Mouse (Mus musculus) forebrain, embryonic 11.5 days (tissue): Measurements from ENCODE around the gene Lrp6. TPM values are rescaled to one million over a fixed set of nuclear protein-coding genes. Genes with fewer than 3 reads are reported as not detected.

Source experiments
- ATAC-seq: fragments of 200-750 bp; cut with Nextera tagmentation; replicated peaks from 2 replicates; pipeline ENCODE4 v1.8.0; 2017; ENCODE audit warnings: moderate TSS enrichment; ENCODE audit not compliant: low FRiP score
- DNase-seq: peaks from one replicate; pipeline ENCODE4 v3.0.0-alpha.2; 2017; ENCODE audit warnings: low spot score
- H3K27ac ChIP-seq: fragments of 300-500 bp; sonication (generic); 2 replicates; pipeline ENCODE4 v1.5.1; 2014; ENCODE audit warnings: low read depth, low read length
- H3K27me3 ChIP-seq: fragments of 300-500 bp; sonication (generic); 2 replicates; pipeline ENCODE4 v1.6.1; 2014; ENCODE audit warnings: mild to moderate bottlenecking, low read length, mixed read lengths; ENCODE audit not compliant: control insufficient read depth, insufficient read depth
- H3K36me3 ChIP-seq: fragments of 300-500 bp; sonication (generic); 2 replicates; pipeline ENCODE4 v1.6.1; 2014; ENCODE audit warnings: mild to moderate bottlenecking, low read length, moderate library complexity, mixed read lengths; ENCODE audit not compliant: control insufficient read depth, insufficient read depth
- H3K4me1 ChIP-seq: fragments of 300-500 bp; sonication (generic); replicated peaks from 2 replicates; pipeline ENCODE4 v1.6.1; 2014; ENCODE audit warnings: low read length, mixed read lengths; ENCODE audit not compliant: control insufficient read depth, insufficient read depth
- H3K4me2 ChIP-seq: fragments of 300-500 bp; sonication (generic); 2 replicates; pipeline ENCODE4 v1.6.1; 2014; ENCODE audit warnings: low read depth, mild to moderate bottlenecking, low read length, moderate library complexity, mixed read lengths; ENCODE audit not compliant: severe bottlenecking
- H3K4me3 ChIP-seq: fragments of 300-500 bp; sonication (generic); 2 replicates; pipeline ENCODE4 v1.5.1; 2014; ENCODE audit warnings: low read depth, low read length
- H3K9ac ChIP-seq: fragments of 300-500 bp; sonication (generic); 2 replicates; pipeline ENCODE4 v1.6.1; 2014; ENCODE audit warnings: low read length
- H3K9me3 ChIP-seq: fragments of 300-500 bp; sonication (generic); 2 replicates; pipeline ENCODE4 v1.6.1; 2016; ENCODE audit warnings: low read length, mixed read lengths; ENCODE audit not compliant: control insufficient read depth
- WGBS: fragments of 180-500 bp; shearing (Covaris S2); extraction: QIAGEN DNeasy Blood & Tissue Kit; methylation state at CpG from one replicate; pipeline ENCODE4 v1.1.7; 2014; 5-methylcytosine and 5-hydroxymethylcytosine counted together
- polyA plus RNA-seq: library from polyadenylated mRNA; unstranded; fragments of >200 nt; fragmentation: Nextera tagmentation; extraction: Ambion mirVana; gene quantifications from 2 replicates; pipeline ENCODE4 v1.2.1, GENCODE M21; 2014

The Lrp6 gene
- polyA plus RNA-seq, 1 experiment from 2014 or later: 32.5 TPM

- Histone ChIP-seq H3K36me3 (no peaks in the 10 kb centered on the region), H3K4me1 (no peaks in the 10 kb centered on the region), H3K9ac (no peak overlapping the region), H3K27me3 (no peaks in the 10 kb centered on the region), H3K9me3 (no peaks in the 10 kb centered on the region), H3K4me2 (no peak overlapping the region), H3K4me3 (no peak overlapping the region), H3K27ac (no peak overlapping the region)
- ATAC-seq: no peak
- DNase-seq: no peak
- 88% methylated on average over 3 of the region's 3 CpGs for WGBS
These were observed 33.7 kb downstream of the Lrp6 start for GRCm38 (mm10) chr6:134533021-134533420.

GRCm38 (mm10) chr6:134531950-134532349, 34.8 kb downstream of the Lrp6 start:
- no peak for ATAC-seq
- no peak overlapping the region for H3K4me3 ChIP-seq
- WGBS: 67% methylated on average over 1 of the region's 1 CpGs
- H3K4me1 ChIP-seq: 0 out of 2 replicates have a peak, but pooled peaks cover 2% of the 10 kb centered on the region
- no peaks in the 10 kb centered on the region for H3K36me3 ChIP-seq
- no peak overlapping the region for H3K27ac ChIP-seq
- no peak overlapping the region for H3K9ac ChIP-seq
- no peak overlapping the region for H3K4me2 ChIP-seq
- no peak for DNase-seq
- H3K9me3 ChIP-seq: no peaks in the 10 kb centered on the region
- no peaks in the 10 kb centered on the region for H3K27me3 ChIP-seq

- Histone ChIP-seq H3K4me3 (no peak overlapping the region), H3K27me3 (no peaks in the 10 kb centered on the region), H3K27ac (no peak overlapping the region), H3K4me1 (0 out of 2 replicates have a peak, but pooled peaks cover 3% of the 10 kb centered on the region), H3K9ac (no peak overlapping the region), H3K36me3 (no peaks in the 10 kb centered on the region), H3K4me2 (no peak overlapping the region), H3K9me3 (no peaks in the 10 kb centered on the region)
- DNase-seq: no peak
- 95% methylated on average over 4 of the region's 4 CpGs for WGBS
- ATAC-seq: no peak
These were observed 37.4 kb downstream of the Lrp6 start for GRCm38 (mm10) chr6:134529340-134529739.

DNA sequence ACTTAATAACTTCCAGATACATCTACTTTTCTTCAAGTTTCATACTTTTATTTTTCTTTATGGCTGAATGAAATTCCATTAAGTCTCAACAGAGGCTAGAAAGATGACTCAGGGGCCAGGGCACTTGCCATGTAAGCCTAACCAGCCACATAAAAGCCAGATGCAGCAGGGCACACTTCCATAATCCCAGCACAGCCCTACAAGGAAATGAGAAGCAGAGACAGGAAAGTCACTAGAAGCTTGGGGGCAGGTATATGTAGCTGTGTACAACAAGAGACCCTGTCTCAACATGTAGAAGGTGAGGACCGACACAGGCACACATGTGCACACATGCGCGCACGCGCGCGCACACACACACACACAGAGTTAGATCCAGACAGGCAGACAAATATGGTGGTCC, 38.4 kb downstream of the Lrp6 start:
- H3K27ac ChIP-seq: no peak overlapping the region

GRCm38 (mm10) chr6:134527596-134528128, 39.1 kb downstream of the Lrp6 start:
- no peak overlapping the region for H3K9ac ChIP-seq
- DNase-seq (no peak), ATAC-seq (no peak)
- H3K4me1 ChIP-seq: 0 out of 2 replicates have a peak, but pooled peaks cover 3% of the 10 kb centered on the region
- no peaks in the 10 kb centered on the region for H3K36me3 ChIP-seq
- H3K4me3 ChIP-seq: no peak overlapping the region
- no peaks in the 10 kb centered on the region for H3K27me3 ChIP-seq
- no peaks in the 10 kb centered on the region for H3K9me3 ChIP-seq
- 49% methylated on average over 6 of the region's 6 CpGs for WGBS
- H3K27ac ChIP-seq: no peak overlapping the region
- no peak overlapping the region for H3K4me2 ChIP-seq

More for the DNA sequence above, 38.4 kb downstream of the Lrp6 start:
- no peak for DNase-seq
- Histone ChIP-seq H3K4me3 (no peak overlapping the region), H3K36me3 (no peaks in the 10 kb centered on the region), H3K27me3 (no peaks in the 10 kb centered on the region), H3K9ac (no peak overlapping the region), H3K4me1 (0 out of 2 replicates have a peak, but pooled peaks cover 3% of the 10 kb centered on the region), H3K4me2 (no peak overlapping the region), H3K9me3 (no peaks in the 10 kb centered on the region)
- WGBS: 96% methylated on average over 7 of the region's 7 CpGs
- ATAC-seq: no peak

DNA sequence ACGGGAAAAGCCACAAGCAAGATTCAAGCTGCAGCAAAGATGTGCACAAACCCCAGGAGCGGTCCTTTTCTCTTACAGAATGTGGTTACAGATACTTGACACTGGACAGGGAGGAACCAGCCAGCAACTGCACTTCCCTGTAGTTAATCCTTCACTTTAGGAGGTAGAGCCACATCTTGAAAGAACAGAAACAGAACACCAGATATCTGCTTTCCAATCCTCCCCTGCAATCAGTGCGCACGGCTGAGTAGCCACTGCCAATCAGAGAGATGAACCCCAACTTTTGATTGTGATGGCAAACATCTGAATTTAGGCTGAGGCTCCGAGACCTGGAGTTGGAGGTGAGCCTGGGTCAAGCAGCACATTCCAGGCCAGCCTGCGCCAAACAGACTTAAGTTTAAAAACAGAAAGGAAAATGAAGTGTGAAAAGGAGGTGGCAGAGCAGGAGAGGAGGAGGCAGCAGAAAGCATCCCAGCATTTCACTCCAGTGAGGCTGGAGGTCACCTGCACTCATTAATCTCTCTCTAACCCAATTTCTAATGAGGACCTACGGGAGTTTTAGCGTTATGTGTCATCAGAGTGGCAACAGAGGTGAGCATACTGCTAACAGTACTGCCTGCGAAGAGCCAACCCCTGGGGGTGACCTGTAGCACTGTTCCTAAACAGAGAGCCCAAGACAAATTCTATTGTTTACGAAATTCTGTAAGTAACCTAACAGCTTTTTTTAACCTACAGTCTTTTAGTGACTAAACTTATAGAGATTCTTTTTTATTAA, 39.8 kb downstream of the Lrp6 start:
- no peak for DNase-seq
- Histone ChIP-seq H3K9ac (no peak overlapping the region), H3K4me1 (0 out of 2 replicates have a peak, but pooled peaks cover 3% of the 10 kb centered on the region), H3K27me3 (no peaks in the 10 kb centered on the region), H3K9me3 (no peaks in the 10 kb centered on the region), H3K4me2 (no peak overlapping the region), H3K36me3 (no peaks in the 10 kb centered on the region), H3K4me3 (no peak overlapping the region), H3K27ac (no peak overlapping the region)
- no peak for ATAC-seq
- 72% methylated on average over 10 of the region's 10 CpGs for WGBS

DNA sequence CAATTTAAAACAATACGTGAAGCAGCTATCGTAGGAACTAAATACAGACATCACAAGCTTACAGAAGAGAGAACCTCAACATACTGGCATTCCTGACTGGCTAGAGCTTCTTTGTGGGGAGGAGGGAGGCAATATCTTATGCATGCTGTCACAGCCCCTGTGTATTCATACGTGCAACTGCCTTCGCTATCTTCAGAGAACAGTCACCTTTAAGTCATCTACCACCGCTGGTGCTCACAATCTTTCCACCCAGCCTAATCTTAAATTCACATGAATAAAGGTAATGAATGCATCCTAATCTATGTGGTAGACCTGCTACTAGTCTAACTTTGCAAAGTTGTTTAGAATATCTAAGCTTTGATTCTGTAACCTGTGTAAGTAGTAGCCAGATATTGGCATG, 40.5 kb downstream of the Lrp6 start:
- no peak for DNase-seq
- Histone ChIP-seq H3K4me3 (no peak overlapping the region), H3K36me3 (no peaks in the 10 kb centered on the region), H3K9me3 (no peaks in the 10 kb centered on the region), H3K4me2 (no peak overlapping the region), H3K27me3 (no peaks in the 10 kb centered on the region), H3K27ac (no peak overlapping the region), H3K4me1 (0 out of 2 replicates have a peak, but pooled peaks cover 3% of the 10 kb centered on the region), H3K9ac (no peak overlapping the region)
- no peak for ATAC-seq
- WGBS: 93% methylated on average over 5 of the region's 5 CpGs

DNA sequence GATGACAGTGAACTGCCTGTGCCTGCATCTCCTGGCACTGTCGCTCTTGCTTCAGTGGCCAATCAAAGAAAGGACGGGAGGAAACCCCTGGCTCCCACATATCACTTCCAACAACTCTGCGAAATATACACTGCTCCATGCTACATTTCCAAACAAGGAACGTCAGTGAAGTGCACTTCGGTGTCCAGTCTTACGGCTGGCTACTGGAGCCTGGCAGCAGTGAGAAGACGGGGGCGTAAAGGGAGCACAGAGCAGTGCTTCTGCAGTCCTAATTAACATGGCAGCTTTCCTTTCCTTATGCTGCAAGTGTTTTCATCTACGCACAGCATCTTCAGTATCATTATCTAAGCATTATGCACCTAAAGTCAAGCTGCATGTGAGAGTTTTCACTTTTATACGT, 45.4 kb downstream of the Lrp6 start:
- H3K27ac ChIP-seq: no peak overlapping the region; the same call in 1 of the 2 replicates
- DNase-seq (no peak), ATAC-seq (no peak)
- no peak overlapping the region for H3K9ac ChIP-seq
- 91% methylated on average over 10 of the region's 10 CpGs for WGBS
- H3K4me1 ChIP-seq: no peaks in the 10 kb centered on the region
- H3K27me3 ChIP-seq: no peaks in the 10 kb centered on the region
- H3K4me3 ChIP-seq: no peak overlapping the region
- H3K9me3 ChIP-seq: no peaks in the 10 kb centered on the region
- no peak overlapping the region for H3K4me2 ChIP-seq
- H3K36me3 ChIP-seq: no peaks in the 10 kb centered on the region

- Histone ChIP-seq H3K4me2 (no peak overlapping the region), H3K9me3 (no peaks in the 10 kb centered on the region), H3K27ac (no peak overlapping the region), H3K4me1 (no peaks in the 10 kb centered on the region), H3K4me3 (no peak overlapping the region), H3K9ac (no peak overlapping the region), H3K36me3 (no peaks in the 10 kb centered on the region), H3K27me3 (no peaks in the 10 kb centered on the region)
- WGBS: 72% methylated on average over 3 of the region's 3 CpGs
- ATAC-seq (no peak), DNase-seq (no peak)
These were observed 45.9 kb downstream of the Lrp6 start for GRCm38 (mm10) chr6:134520821-134521220.
